Comparison of ENCODE assay signal across 9 mouse cellular contexts in the genomic region with DNA sequence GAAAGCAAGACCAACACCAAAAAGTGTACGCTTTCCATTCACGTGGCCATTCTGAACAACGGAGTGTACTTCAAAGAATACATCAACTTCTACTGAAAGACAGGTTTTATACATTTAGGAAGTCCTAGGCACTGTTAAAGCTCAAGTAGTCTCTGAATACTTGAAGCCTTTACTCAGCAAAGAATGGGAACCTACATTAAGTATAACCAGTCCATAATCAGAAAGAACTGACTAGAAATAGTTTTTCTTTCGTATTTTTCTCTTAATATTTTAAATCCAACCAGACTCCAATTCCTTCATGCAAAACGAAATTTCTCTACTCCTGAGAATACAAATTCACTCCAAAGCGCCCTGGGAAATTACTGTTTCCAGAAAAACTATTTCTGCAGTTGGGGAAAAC. TPM values are rescaled to one million over a fixed set of nuclear protein-coding genes. Genes with fewer than 3 reads are reported as not detected.
DNase-seq lines count a peak whose midpoint lies in the region; ATAC-seq and TF ChIP-seq lines count a peak whose summit lies in the region.
"Had no signal": no experiment of that assay in that cellular context is flagged by ENCODE, and none has a peak within 500 bp of the region (broad histone marks: within the 10 kb centered on the region; RNA-seq: fewer than 3 reads in every experiment).

No protein-coding gene starts in this region.

- TF ChIP-seq POLR2A in myocyte (IDR thresholded peaks at IDR 0.05; ENCODE audit: insufficient read length, low read depth), result no peak

- H3K4me3 ChIP-seq in kidney, postnatal 0 days (replicated peaks; ENCODE audit: low read depth, low read length), result peak overlapping the region; percentile 91
- H3K4me3 ChIP-seq in embryonic facial prominence, embryonic 10.5 days, result peak overlapping the region; percentile 94
- H3K4me3 ChIP-seq in hindbrain, postnatal 0 days (ENCODE audit: low read length), result peak overlapping the region; percentile 94
- peak overlapping the region; percentile 66 for H3K4me3 ChIP-seq in myocyte

- peak overlapping the region; percentile 94 for H3K9ac ChIP-seq in kidney, postnatal 0 days (ENCODE audit: low read depth, low read length)
- H3K9ac ChIP-seq in hindbrain, postnatal 0 days (replicated peaks; ENCODE audit: low read length), result peak overlapping the region; percentile 87

- no peaks in the 10 kb centered on the region for H3K36me3 ChIP-seq in kidney, postnatal 0 days (ENCODE audit: insufficient read depth, low read length)
- H3K36me3 ChIP-seq in embryonic facial prominence, embryonic 10.5 days (replicated peaks), result no peaks in the 10 kb centered on the region
- H3K36me3 ChIP-seq in hindbrain, postnatal 0 days (ENCODE audit: insufficient read depth, low read length), result no peaks in the 10 kb centered on the region
- H3K36me3 ChIP-seq in myocyte (ENCODE audit: control insufficient read depth, insufficient read depth), result no peaks in the 10 kb centered on the region

- no peaks in the 10 kb centered on the region for H3K27me3 ChIP-seq in kidney, postnatal 0 days (ENCODE audit: insufficient read depth, low read length)
- H3K27me3 ChIP-seq in embryonic facial prominence, embryonic 10.5 days (replicated peaks; ENCODE audit: low read depth, poor library complexity, severe bottlenecking), result no peaks in the 10 kb centered on the region
- H3K27me3 ChIP-seq in hindbrain, postnatal 0 days (ENCODE audit: insufficient read depth, low read length), result no peaks in the 10 kb centered on the region
- H3K27me3 ChIP-seq in myocyte (ENCODE audit: control insufficient read depth, insufficient read depth, insufficient read length), result no peaks in the 10 kb centered on the region

- H3ac ChIP-seq in myocyte (ENCODE audit: control insufficient read depth, insufficient read length), result peak overlapping the region; percentile 95

- 10% methylated on average over 6 of the region's 6 CpGs for WGBS in kidney, postnatal 0 days
- 32% methylated on average over 6 of the region's 6 CpGs for WGBS in embryonic facial prominence, embryonic 10.5 days
- WGBS in hindbrain, postnatal 0 days, result 16% methylated on average over 6 of the region's 6 CpGs

- DNase-seq in kidney, postnatal 0 days (ENCODE audit: low spot score), result no peak
- no peak for DNase-seq in kidney, adult 11 months
- DNase-seq in embryonic facial prominence, embryonic 10.5 days (ENCODE audit: low spot score), result no peak
- no peak for DNase-seq in hindbrain, postnatal 0 days (ENCODE audit: low spot score)
- no peak for DNase-seq in frontal cortex, postnatal 25 days (ENCODE audit: low spot score in 2 of 2)
- no peak for DNase-seq in cerebellum, adult 11-12 months
- DNase-seq in B cell, adult 2 months, result no peak
- DNase-seq: adrenal gland, adult 2 months had no signal

- no peaks in the 10 kb centered on the region for H3K9me3 ChIP-seq in kidney, postnatal 0 days (replicated peaks; ENCODE audit: low read length)
- H3K9me3 ChIP-seq in embryonic facial prominence, embryonic 10.5 days, result no peaks in the 10 kb centered on the region
- no peaks in the 10 kb centered on the region for H3K9me3 ChIP-seq in hindbrain, postnatal 0 days (ENCODE audit: low read length)

- H3K27ac ChIP-seq in kidney, postnatal 0 days, result peak overlapping the region; percentile 96
- H3K27ac ChIP-seq in embryonic facial prominence, embryonic 10.5 days (replicated peaks), result peak overlapping the region; percentile 94
- H3K27ac ChIP-seq in hindbrain, postnatal 0 days, result peak overlapping the region; percentile 88; the same call in 1 of the 2 replicates

- H3K4me2 ChIP-seq in kidney, postnatal 0 days (ENCODE audit: low read length), result peak overlapping the region; percentile 72
- H3K4me2 ChIP-seq in hindbrain, postnatal 0 days (ENCODE audit: low read depth, low read length), result peak overlapping the region; percentile 83
- peak overlapping the region; percentile 88 for H3K4me2 ChIP-seq in myocyte (ENCODE audit: low read depth)

- ATAC-seq in kidney, postnatal 0 days (replicated peaks; ENCODE audit: low FRiP score, low read depth), result no peak
- no peak for ATAC-seq in hindbrain, postnatal 0 days

- peaks cover 6% of the 10 kb centered on the region; the same call in 1 of the 2 replicates for H3K4me1 ChIP-seq in kidney, postnatal 0 days (replicated peaks; ENCODE audit: insufficient read depth, low read length)
- H3K4me1 ChIP-seq in embryonic facial prominence, embryonic 10.5 days, result peaks cover 15% of the 10 kb centered on the region
- peaks cover 6% of the 10 kb centered on the region; the same call in 1 of the 2 replicates for H3K4me1 ChIP-seq in hindbrain, postnatal 0 days (ENCODE audit: insufficient read depth, low read length)

- TF ChIP-seq CTCF in kidney, postnatal 0 days (IDR thresholded peaks at IDR 0.05; ENCODE audit: low read depth), result no peak
- TF ChIP-seq CTCF in hindbrain, postnatal 0 days (IDR thresholded peaks at IDR 0.05; ENCODE audit: low read depth), result no peak

- H3K79me2 ChIP-seq in myocyte (ENCODE audit: control insufficient read depth, insufficient read depth), result peaks cover 56% of the 10 kb centered on the region

TF ChIP-seq in myocyte, 11 proteins besides CTCF, POLR2A, EP300 and RAD21:
- TF ChIP-seq REST (IDR thresholded peaks at IDR 0.05; ENCODE audit: insufficient read depth, insufficient read length) (no peak), TCF3 (IDR thresholded peaks at IDR 0.05; ENCODE audit: insufficient read length, low read depth) (no peak), MYOG (IDR thresholded peaks at IDR 0.05; ENCODE audit: control insufficient read depth in 1 of 3, insufficient read depth in 1 of 3, insufficient read length in 2 of 3, low read depth in 2 of 3) (no peak), POLR2AphosphoS2 (IDR thresholded peaks at IDR 0.05; ENCODE audit: insufficient read length, low read depth) (no peak), TCF12 (IDR thresholded peaks at IDR 0.05; ENCODE audit: insufficient read depth, poor library complexity, severe bottlenecking) (no peak), USF1 (IDR thresholded peaks at IDR 0.05; ENCODE audit: low read depth) (no peak), MAX (IDR thresholded peaks at IDR 0.05; ENCODE audit: low read depth) (no peak), E2F4 (IDR thresholded peaks at IDR 0.05; ENCODE audit: insufficient read depth) (no peak), MYOD1 (IDR thresholded peaks at IDR 0.05; ENCODE audit: control insufficient read depth in 1 of 3, insufficient read length in 2 of 3, low read depth in 2 of 3) (no peak), SRF (IDR thresholded peaks at IDR 0.05; ENCODE audit: control insufficient read depth, insufficient read length, low read depth) (no peak), CEBPB (IDR thresholded peaks at IDR 0.05; ENCODE audit: insufficient read depth, poor library complexity, severe bottlenecking) (no peak)

RNA-seq across cellular contexts. Expression of a gene that starts 1.2 kb away (rescaled TPM):
- 10.7 and 11.3 TPM in 2 replicates for polyA plus RNA-seq in kidney, postnatal 0 days (2015; fragmentation: Nextera tagmentation; extraction: Ambion mirVana)
- 19.3 and 21.8 TPM in 2 replicates for polyA plus RNA-seq in embryonic facial prominence, embryonic 10.5 days (2016; fragmentation: Nextera tagmentation; extraction: Ambion mirVana)
- total RNA-seq in hindbrain, postnatal 0 days (2014; rRNA removed), result 38.6 and 39.9 TPM in 2 replicates
- 15.4 and 15.9 TPM in 2 replicates for polyA plus RNA-seq in hindbrain, postnatal 0 days (2015; fragmentation: Nextera tagmentation; extraction: Ambion mirVana)
- 7.9 TPM for polyA plus RNA-seq in myocyte (2012; fragmentation: generic; extraction: Trizol)
